Mouse (Mus musculus) ES-Bruce4 (cell line): ENCODE results near the gene Gzma.

Experiments
- CTCF ChIP-seq: IDR thresholded peaks from one replicate; pipeline ENCODE4 v1.8.1; 2011; ENCODE audit warnings: low read depth, low read length
- EP300 ChIP-seq: IDR thresholded peaks from 2 replicates; pipeline ENCODE4 v1.6.1; 2011; ENCODE audit warnings: low read depth, low read length; ENCODE audit not compliant: insufficient read depth
- POLR2A ChIP-seq: IDR thresholded peaks from one replicate; pipeline ENCODE4 v1.8.1; 2011; ENCODE audit warnings: low read length; ENCODE audit not compliant: insufficient read depth

DNA sequence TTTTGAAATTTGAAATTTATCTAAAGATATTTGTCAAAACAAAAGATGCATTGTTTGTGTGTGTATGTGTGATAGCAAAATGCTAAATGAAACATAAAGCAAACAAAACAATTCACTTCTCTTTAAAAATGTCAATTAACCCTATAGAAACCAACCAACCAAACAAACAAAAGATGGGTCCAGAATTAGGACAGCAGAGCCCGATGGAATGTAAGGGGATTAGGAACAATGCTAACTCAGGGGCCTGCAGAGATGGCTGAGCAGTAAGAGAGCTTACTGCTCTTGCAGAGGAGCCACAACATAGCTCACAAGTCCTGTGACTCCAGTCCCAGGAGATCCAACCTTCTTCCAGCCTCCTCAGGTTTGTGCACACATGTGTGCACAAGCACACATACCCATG is 18.7 kb downstream of the Gzma start:
- TF ChIP-seq CTCF, result no peak
- TF ChIP-seq POLR2A, result no peak
- TF ChIP-seq EP300, result no peak
